Mouse (Mus musculus): ENCODE results near the gene Olfr512.

Gene Olfr512

DNA sequence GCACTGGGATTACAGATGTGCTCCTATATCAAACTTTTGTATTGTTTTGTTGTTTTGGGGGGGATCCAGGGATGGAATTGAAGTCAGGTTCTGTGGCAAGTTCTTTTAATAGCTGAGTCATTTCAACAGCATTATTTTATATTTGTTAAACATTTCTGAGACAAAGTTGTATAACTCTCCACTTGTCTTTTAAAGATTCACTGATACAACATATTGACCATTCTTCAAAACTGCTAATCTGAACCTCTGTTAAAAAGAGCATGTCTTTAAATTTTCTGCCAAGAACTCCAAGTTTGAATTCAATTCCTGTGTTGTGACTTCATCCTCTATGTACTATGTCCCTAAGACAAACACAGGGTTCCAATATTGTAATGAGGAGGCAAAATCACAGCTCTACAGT lies at the start of gene Olfr512:
Gene Olfr512, plus strand, starts transcription at position 301 of the 400 bp plus-strand sequence.
- no peak for DNase-seq (ENCODE audit: extremely low spot score)

DNA sequence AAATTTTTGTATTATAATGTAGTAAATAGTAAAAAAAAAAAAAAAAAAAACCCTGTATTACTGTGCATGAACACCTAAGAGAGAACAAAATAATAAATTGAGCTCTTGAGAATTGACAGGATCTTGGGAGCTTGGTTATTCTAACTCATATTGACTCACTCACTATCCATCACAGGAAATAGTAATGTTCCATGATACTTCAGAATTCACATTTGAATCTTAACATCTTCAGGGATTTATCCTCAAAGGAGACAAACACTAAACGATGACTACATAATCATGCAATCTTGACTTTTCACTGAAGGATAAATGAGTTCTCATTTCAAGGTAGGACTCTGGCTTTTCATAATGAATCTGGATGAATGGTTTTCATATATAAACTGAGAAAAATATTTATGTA lies 47.0 kb upstream of the Olfr512 start, which contains the start of gene Olfr510:
Gene Olfr510, plus strand, starts transcription at position 301 of the 400 bp plus-strand sequence.
- no peak for DNase-seq (ENCODE audit: extremely low spot score)

GRCm38 (mm10) chr7:108671058-108671457 lies 42.1 kb upstream of the Olfr512 start:
- no peak for DNase-seq (ENCODE audit: extremely low spot score)

DNA sequence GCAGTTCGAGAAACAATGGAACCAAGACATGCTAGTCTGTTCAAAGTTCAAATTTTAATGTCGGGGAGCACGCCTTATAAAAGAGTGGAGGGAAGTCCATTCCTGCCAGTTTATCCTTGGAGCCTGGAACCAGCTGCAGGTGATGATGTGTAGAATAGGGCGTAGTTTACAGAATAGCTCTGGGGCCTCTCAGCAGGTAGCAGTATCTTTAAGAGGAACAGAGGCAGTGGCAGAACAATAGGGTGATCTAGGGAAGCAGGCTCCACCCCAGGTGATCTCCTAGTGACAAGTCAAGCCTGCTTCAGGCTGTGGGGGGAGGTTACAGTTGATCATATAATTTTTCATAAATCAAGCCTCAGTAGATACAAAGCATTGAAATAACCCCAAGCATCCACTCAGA lies 34.2 kb upstream of the Olfr512 start:
- DNase-seq (ENCODE audit: extremely low spot score): no peak

- DNase-seq (ENCODE audit: extremely low spot score): no peak
These were observed 37.6 kb downstream of the Olfr512 start, which contains the start of gene Olfr513 for GRCm38 (mm10) chr7:108750673-108751072. TSS of gene Olfr513 (plus strand) at chr7:108750973.

GRCm38 (mm10) chr7:108760411-108760810 lies 47.3 kb downstream of the Olfr512 start:
- peak; percentile 51 for DNase-seq (ENCODE audit: extremely low spot score)
